Mouse (Mus musculus) MEL (cell line): ENCODE measurements around the gene Zfp871.

Experiments
- CTCF ChIP-seq, 3 experiments: IDR thresholded peaks in 2 of 3; conservative IDR thresholded peaks in 1 of 3; 2 replicates each; pipeline ENCODE4 v1.5.1; 2011 to 2012; ENCODE audit warnings: low read length in 3 of 3, low read depth in 2 of 3, mild to moderate bottlenecking in 2 of 3, improper control_type of control experiment in 1 of 3, inconsistent platforms in 1 of 3, mixed read lengths in 1 of 3, moderate library complexity in 1 of 3; ENCODE audit not compliant: control insufficient read depth in 1 of 3, insufficient read depth in 1 of 3, poor library complexity in 1 of 3, severe bottlenecking in 1 of 3
- MAFK ChIP-seq: IDR thresholded peaks from 2 replicates; pipeline ENCODE4 v1.6.1; 2011; ENCODE audit warnings: low read depth, mild to moderate bottlenecking, low read length, improper control_type of control experiment, borderline replicate concordance
- MAX ChIP-seq: IDR thresholded peaks from 2 replicates; pipeline ENCODE4 v1.6.1; 2011; ENCODE audit warnings: low read length, improper control_type of control experiment
- MYB ChIP-seq: IDR thresholded peaks from 2 replicates; pipeline ENCODE4 v1.6.1; 2011; ENCODE audit warnings: mild to moderate bottlenecking, low read depth, low read length, improper control_type of control experiment
- POLR2A ChIP-seq, 2 experiments: IDR thresholded peaks; 2 replicates each; pipeline ENCODE4 v1.6.1; 2011 to 2012; ENCODE audit warnings: low read length in 2 of 2, mild to moderate bottlenecking in 2 of 2, control low read depth in 1 of 2, improper control_type of control experiment in 1 of 2, low read depth in 1 of 2, moderate library complexity in 1 of 2; ENCODE audit not compliant: control insufficient read depth in 1 of 2, insufficient read depth in 1 of 2, poor library complexity in 1 of 2
- TAL1 ChIP-seq: IDR thresholded peaks from 2 replicates; pipeline ENCODE4 v1.6.1; 2012; ENCODE audit warnings: mild to moderate bottlenecking, inconsistent platforms, low read length, moderate library complexity, mixed read lengths
- ZC3H11A ChIP-seq: IDR thresholded peaks from 2 replicates; pipeline ENCODE4 v1.6.1; 2012; ENCODE audit warnings: low read depth, mild to moderate bottlenecking, inconsistent platforms, low read length, improper control_type of control experiment

- no peak for TF ChIP-seq CTCF (IDR thresholded peaks at IDR 0.05 in 2 of 3, conservative IDR thresholded peaks at IDR 0.05 in 1 of 3; ENCODE audit: control insufficient read depth in 1 of 3, insufficient read depth in 1 of 3, low read depth in 2 of 3, low read length in 3 of 3, poor library complexity in 1 of 3, severe bottlenecking in 1 of 3)
- no peak for TF ChIP-seq MAX
- no peak for TF ChIP-seq TAL1
- TF ChIP-seq MAFK = no peak
- TF ChIP-seq POLR2A (IDR thresholded peaks at IDR 0.05; ENCODE audit: control insufficient read depth in 1 of 2, insufficient read depth in 1 of 2, low read depth in 1 of 2, low read length in 2 of 2, poor library complexity in 1 of 2) = no peak
- no peak for TF ChIP-seq MYB
- TF ChIP-seq ZC3H11A = no peak
Measured at GRCm38 (mm10) chr17:32789244-32789643, 1.2 kb upstream of the Zfp871 start.
